Mouse (Mus musculus) limb, embryonic 14.5 days (tissue): ENCODE measurements at regions not wholly inside any gene's neighbourhood (a gene's known extent, or its start where the extent isn't known, plus 50 kb on each side); places are given as distances from the start of the nearest gene placed in this dataset.

ENCODE experiments used
- ATAC-seq: fragments of 200-750 bp; cut with Nextera tagmentation; 2 replicates; pipeline ENCODE4 v1.8.0; 2017; ENCODE audit warnings: low read depth, moderate number of reproducible peaks, moderate TSS enrichment; ENCODE audit not compliant: low FRiP score
- DNase-seq: peaks from one replicate; pipeline ENCODE4 v3.0.0-alpha.2; 2015; ENCODE audit warnings: low spot score
- H3K27ac ChIP-seq: fragments of 300-500 bp; sonication (generic); replicated peaks from 2 replicates; pipeline ENCODE4 v1.5.1; 2014; ENCODE audit warnings: low read depth, mild to moderate bottlenecking, low read length, moderate library complexity, mixed read lengths
- H3K27me3 ChIP-seq: fragments of 300-500 bp; sonication (generic); 2 replicates; pipeline ENCODE4 v1.6.1; 2014; ENCODE audit warnings: low read length, mixed read lengths; ENCODE audit not compliant: control insufficient read depth, insufficient read depth
- H3K36me3 ChIP-seq: fragments of 300-500 bp; sonication (generic); 2 replicates; pipeline ENCODE4 v1.6.1; 2014; ENCODE audit warnings: mild to moderate bottlenecking, low read length, moderate library complexity, mixed read lengths; ENCODE audit not compliant: control insufficient read depth, insufficient read depth
- H3K4me1 ChIP-seq: fragments of 300-500 bp; sonication (generic); 2 replicates; pipeline ENCODE4 v1.6.1; 2014; ENCODE audit warnings: antibody characterized with exemption, low read length, mixed read lengths; ENCODE audit not compliant: control insufficient read depth, insufficient read depth
- H3K4me2 ChIP-seq: fragments of 300-500 bp; sonication (generic); replicated peaks from 2 replicates; pipeline ENCODE4 v1.6.1; 2014; ENCODE audit warnings: low read depth, mild to moderate bottlenecking, low read length, moderate library complexity; ENCODE audit not compliant: severe bottlenecking
- H3K4me3 ChIP-seq: fragments of 300-500 bp; sonication (generic); replicated peaks from 2 replicates; pipeline ENCODE4 v1.5.1; 2014; ENCODE audit warnings: low read length
- H3K9ac ChIP-seq: fragments of 300-500 bp; sonication (generic); 2 replicates; pipeline ENCODE4 v1.6.1; 2014; ENCODE audit warnings: mild to moderate bottlenecking, low read depth, low read length, moderate library complexity; ENCODE audit not compliant: severe bottlenecking
- H3K9me3 ChIP-seq: fragments of 300-500 bp; sonication (generic); 2 replicates; pipeline ENCODE4 v1.6.1; 2016; ENCODE audit warnings: low read length; ENCODE audit not compliant: control insufficient read depth
- POLR2A ChIP-seq: fragments of 200-500 bp; IDR thresholded peaks from 2 replicates; pipeline ENCODE4 v1.8.0; 2012; ENCODE audit warnings: inconsistent platforms, mild to moderate bottlenecking, moderate library complexity, borderline replicate concordance; ENCODE audit not compliant: insufficient read depth, insufficient read length; ENCODE audit errors: extremely low read depth
- WGBS: fragments of 180-500 bp; shearing (Covaris S2); extraction: QIAGEN DNeasy Blood & Tissue Kit; methylation state at CpG from one replicate; pipeline ENCODE4 v1.1.7; 2014; 5-methylcytosine and 5-hydroxymethylcytosine counted together

- no peak overlapping the region for H3K4me2 ChIP-seq
- no peak overlapping the region for H3K27ac ChIP-seq
- no peaks in the 10 kb centered on the region for H3K27me3 ChIP-seq
- peaks cover 10% of the 10 kb centered on the region for H3K4me1 ChIP-seq
- TF ChIP-seq POLR2A = no peak
- no peak overlapping the region for H3K9ac ChIP-seq
- 83% methylated on average over 3 of the region's 3 CpGs for WGBS
- ATAC-seq = no peak
- no peak overlapping the region for H3K4me3 ChIP-seq
- no peak for DNase-seq
- no peaks in the 10 kb centered on the region for H3K36me3 ChIP-seq
- H3K9me3 ChIP-seq = no peaks in the 10 kb centered on the region
Measured at GRCm38 (mm10) chr13:102394057-102394456, 299.3 kb upstream of the Cd180 start.

- no peak for DNase-seq
- Histone ChIP-seq H3K9ac (no peak overlapping the region), H3K9me3 (no peaks in the 10 kb centered on the region), H3K4me1 (peaks cover 10% of the 10 kb centered on the region), H3K27ac (no peak overlapping the region), H3K4me2 (no peak overlapping the region), H3K27me3 (no peaks in the 10 kb centered on the region), H3K4me3 (no peak overlapping the region), H3K36me3 (no peaks in the 10 kb centered on the region)
- no peak for TF ChIP-seq POLR2A
- 88% methylated on average over 4 of the region's 4 CpGs for WGBS
- ATAC-seq = no peak
Measured at GRCm38 (mm10) chr13:102397411-102397810, 295.9 kb upstream of the Cd180 start.

GRCm38 (mm10) chr13:102411840-102412239 is 281.5 kb upstream of the Cd180 start:
- WGBS = 87% methylated on average over 4 of the region's 4 CpGs
- H3K9me3 ChIP-seq = no peaks in the 10 kb centered on the region
- H3K36me3 ChIP-seq = no peaks in the 10 kb centered on the region
- H3K4me3 ChIP-seq = no peak overlapping the region
- H3K27me3 ChIP-seq = no peaks in the 10 kb centered on the region
- H3K27ac ChIP-seq = no peak overlapping the region
- ATAC-seq (no peak), DNase-seq (no peak)
- no peaks in the 10 kb centered on the region for H3K4me1 ChIP-seq
- TF ChIP-seq POLR2A = no peak
- no peak overlapping the region for H3K4me2 ChIP-seq
- no peak overlapping the region for H3K9ac ChIP-seq

- no peak for ATAC-seq
- no peak overlapping the region for H3K9ac ChIP-seq
- TF ChIP-seq POLR2A = no peak
- DNase-seq = no peak
- H3K27ac ChIP-seq = no peak overlapping the region
- 48% methylated on average over 3 of the region's 3 CpGs for WGBS
- H3K9me3 ChIP-seq = no peaks in the 10 kb centered on the region
- no peaks in the 10 kb centered on the region for H3K27me3 ChIP-seq
- no peak overlapping the region for H3K4me2 ChIP-seq
- no peaks in the 10 kb centered on the region for H3K36me3 ChIP-seq
- H3K4me1 ChIP-seq = no peaks in the 10 kb centered on the region
- no peak overlapping the region for H3K4me3 ChIP-seq
Measured at GRCm38 (mm10) chr13:102434372-102434954, 258.9 kb upstream of the Cd180 start.

GRCm38 (mm10) chr13:102442676-102443075 is 250.7 kb upstream of the Cd180 start:
- Histone ChIP-seq H3K27me3 (no peaks in the 10 kb centered on the region), H3K4me3 (no peak overlapping the region), H3K9me3 (no peaks in the 10 kb centered on the region), H3K9ac (no peak overlapping the region), H3K4me1 (no peaks in the 10 kb centered on the region), H3K4me2 (no peak overlapping the region), H3K36me3 (no peaks in the 10 kb centered on the region), H3K27ac (no peak overlapping the region)
- DNase-seq (no peak), ATAC-seq (no peak)
- TF ChIP-seq POLR2A = no peak
- 57% methylated on average over 2 of the region's 2 CpGs for WGBS

GRCm38 (mm10) chr13:102447310-102447709 is 246.0 kb upstream of the Cd180 start:
- ATAC-seq = no peak
- Histone ChIP-seq H3K4me2 (no peak overlapping the region), H3K9me3 (no peaks in the 10 kb centered on the region), H3K27me3 (no peaks in the 10 kb centered on the region), H3K36me3 (no peaks in the 10 kb centered on the region), H3K4me3 (no peak overlapping the region), H3K9ac (no peak overlapping the region), H3K27ac (no peak overlapping the region), H3K4me1 (no peaks in the 10 kb centered on the region)
- TF ChIP-seq POLR2A = no peak
- peak; percentile 15 for DNase-seq
- WGBS = 47% methylated on average over 5 of the region's 5 CpGs
